Mouse (Mus musculus): Measurements from ENCODE around the gene Ogfod1. TPM values are rescaled to one million over a fixed set of nuclear protein-coding genes. Genes with fewer than 3 reads are reported as not detected.
A peak's percentile ranks its signal among the peaks of the same experiment; 100 is the strongest.

Ogfod1 gene
- polyA plus RNA-seq, 1 experiment from 2014 or later: 14.2 TPM

DNA sequence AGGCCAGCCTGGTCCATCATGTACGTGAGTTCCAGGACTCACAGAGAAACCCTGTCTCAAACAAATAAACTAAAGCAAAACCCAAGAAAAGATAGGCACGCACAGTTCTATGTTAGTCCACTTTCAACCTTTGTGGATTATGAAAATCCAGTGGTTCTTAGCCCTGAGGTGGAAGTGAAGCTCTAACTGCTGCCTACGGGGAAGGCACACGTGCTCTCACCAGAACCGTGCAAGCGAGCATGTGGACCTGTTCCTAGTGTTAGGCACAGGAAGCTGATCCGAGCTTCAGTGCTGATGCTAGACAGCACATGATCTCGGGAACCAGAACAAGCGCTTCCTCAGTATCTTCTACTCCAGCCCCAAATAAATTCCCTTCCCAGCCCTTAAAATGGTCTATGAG is 55.9 kb downstream of the Ogfod1 start:
- ATAC-seq (ENCODE audit: low FRiP score): no peak

DNA sequence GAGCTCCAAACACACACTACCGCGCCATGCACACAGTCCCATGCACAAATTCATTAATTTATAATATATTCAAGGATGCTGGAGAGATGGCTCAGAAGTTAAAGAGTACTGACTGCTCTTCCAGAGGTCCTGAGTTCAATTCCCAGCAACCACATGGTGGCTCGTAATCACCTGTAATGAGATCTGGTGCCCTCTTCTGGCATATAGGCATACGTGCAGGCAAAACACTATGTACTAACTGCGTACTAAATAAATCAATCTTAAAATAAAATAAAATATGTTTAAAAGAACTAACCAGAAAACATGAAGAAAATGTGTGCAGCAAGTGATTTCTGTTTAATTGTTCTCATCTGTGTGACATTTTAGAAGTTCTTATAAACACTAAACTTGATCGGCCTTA is 57.3 kb downstream of the Ogfod1 start:
- H3K9me3 ChIP-seq (ENCODE audit: control insufficient read depth, low read length): no peaks in the 10 kb centered on the region
- no peak overlapping the region for H3K4me3 ChIP-seq (ENCODE audit: low read depth, low read length)
- no peak overlapping the region for H3K4me2 ChIP-seq (replicated peaks; ENCODE audit: low read depth, low read length)
- 80% methylated on average over 6 of the region's 6 CpGs for WGBS
- H3K9ac ChIP-seq (ENCODE audit: low read depth, low read length): no peak overlapping the region
- no peaks in the 10 kb centered on the region for H3K36me3 ChIP-seq (ENCODE audit: control insufficient read depth, insufficient read depth, low read length)
- no peaks in the 10 kb centered on the region for H3K4me1 ChIP-seq (replicated peaks; ENCODE audit: control insufficient read depth, insufficient read depth, low read length)
- DNase-seq (ENCODE audit: low spot score): no peak
- no peaks in the 10 kb centered on the region for H3K27me3 ChIP-seq (ENCODE audit: control insufficient read depth, insufficient read depth, low read length)
- no peak for ATAC-seq (ENCODE audit: low FRiP score)
- H3K27ac ChIP-seq (ENCODE audit: low read depth, low read length): no peak overlapping the region

More for the DNA sequence above, 55.9 kb downstream of the Ogfod1 start:
- Histone ChIP-seq H3K9ac (ENCODE audit: low read depth, low read length) (no peak overlapping the region), H3K4me2 (replicated peaks; ENCODE audit: low read depth, low read length) (no peak overlapping the region), H3K4me1 (replicated peaks; ENCODE audit: control insufficient read depth, insufficient read depth, low read length) (no peaks in the 10 kb centered on the region), H3K4me3 (ENCODE audit: low read depth, low read length) (no peak overlapping the region), H3K27ac (ENCODE audit: low read depth, low read length) (no peak overlapping the region), H3K36me3 (ENCODE audit: control insufficient read depth, insufficient read depth, low read length) (no peaks in the 10 kb centered on the region), H3K9me3 (ENCODE audit: control insufficient read depth, low read length) (no peaks in the 10 kb centered on the region), H3K27me3 (ENCODE audit: control insufficient read depth, insufficient read depth, low read length) (no peaks in the 10 kb centered on the region)
- no peak for DNase-seq (ENCODE audit: low spot score)
- 88% methylated on average over 9 of the region's 9 CpGs for WGBS

DNA sequence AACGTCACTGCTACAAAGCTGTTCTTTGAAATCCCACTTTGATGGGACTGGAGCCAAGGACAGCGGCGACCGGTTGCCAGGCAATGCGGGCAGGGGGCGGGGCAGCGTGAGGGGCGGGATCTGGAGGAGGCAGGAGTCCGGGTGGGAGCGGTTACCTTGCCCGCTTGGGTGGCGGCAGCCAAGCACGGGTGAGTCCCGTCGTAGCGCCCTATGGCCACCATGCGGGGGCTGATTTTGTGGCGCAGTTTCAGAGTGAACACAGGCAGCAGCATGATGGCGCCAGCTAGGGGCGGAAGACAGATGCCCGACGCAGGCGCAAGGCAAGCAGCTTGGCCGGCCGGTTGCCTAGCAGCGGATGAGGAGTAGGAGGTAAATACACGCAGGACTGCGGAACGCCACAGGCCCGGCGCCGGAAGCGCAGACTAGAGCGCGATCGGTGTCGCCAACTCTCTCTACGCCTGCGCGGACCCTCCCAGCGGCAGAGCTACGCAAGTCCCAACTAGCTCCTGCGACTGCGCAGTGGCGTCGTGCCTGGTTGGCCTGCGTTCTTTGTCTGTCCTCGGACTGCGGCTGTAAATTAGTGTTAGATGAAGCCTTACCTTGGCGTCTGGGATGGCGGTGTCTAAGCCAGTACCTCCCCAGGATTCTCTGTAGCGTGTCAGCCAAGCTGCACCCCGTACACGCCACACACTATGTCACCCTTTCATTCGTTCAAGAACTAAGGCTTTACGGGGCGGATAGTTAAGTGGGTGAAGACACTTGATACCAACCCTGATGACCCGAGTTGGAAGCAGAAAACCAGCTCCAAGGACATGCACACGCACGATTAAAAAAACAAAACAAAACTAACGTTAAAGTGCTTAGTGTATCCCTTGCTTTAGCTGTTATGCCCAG is 61.3 kb downstream of the Ogfod1 start, which contains the start of gene Bbs2:
TSS of gene Bbs2 (minus strand) at position 848 of the 894 bp plus-strand sequence.
- ATAC-seq (ENCODE audit: low FRiP score): peak; percentile 99
- peak; percentile 100 for DNase-seq (ENCODE audit: low spot score)
- Histone ChIP-seq H3K36me3 (ENCODE audit: control insufficient read depth, insufficient read depth, low read length) (no peaks in the 10 kb centered on the region), H3K4me2 (replicated peaks; ENCODE audit: low read depth, low read length) (peak within 1 kb of the TSS; percentile 54), H3K4me1 (replicated peaks; ENCODE audit: control insufficient read depth, insufficient read depth, low read length) (no peaks in the 10 kb centered on the region), H3K27me3 (ENCODE audit: control insufficient read depth, insufficient read depth, low read length) (no peaks in the 10 kb centered on the region), H3K27ac (ENCODE audit: low read depth, low read length) (peak within 1 kb of the TSS; percentile 97), H3K4me3 (ENCODE audit: low read depth, low read length) (peak within 1 kb of the TSS; percentile 59), H3K9me3 (ENCODE audit: control insufficient read depth, low read length) (no peaks in the 10 kb centered on the region), H3K9ac (ENCODE audit: low read depth, low read length) (peak within 1 kb of the TSS; percentile 81)
- WGBS: 2% methylated on average over 61 of the region's 61 CpGs

DNA sequence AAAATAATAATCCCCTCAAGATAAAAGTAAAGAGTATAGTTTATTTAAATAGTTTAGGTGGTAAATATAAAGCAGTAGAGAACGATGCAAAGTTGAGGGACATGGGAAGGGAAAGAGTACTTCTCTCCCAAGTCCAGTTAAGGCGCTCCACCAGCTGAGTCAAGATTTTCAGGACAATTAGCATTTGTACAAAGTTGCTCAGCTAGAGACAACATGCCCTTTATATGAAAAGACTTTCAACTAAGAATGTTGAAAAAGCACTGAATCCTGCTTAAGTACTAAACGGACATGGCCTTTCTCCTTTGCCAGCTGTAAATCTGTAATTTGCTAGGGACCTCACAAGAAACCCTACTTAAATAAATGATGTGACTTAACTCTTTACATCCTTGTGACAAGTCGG is 62.0 kb downstream of the Ogfod1 start:
- 53% methylated on average over 4 of the region's 4 CpGs for WGBS
- Histone ChIP-seq H3K27me3 (ENCODE audit: control insufficient read depth, insufficient read depth, low read length) (no peaks in the 10 kb centered on the region), H3K9me3 (ENCODE audit: control insufficient read depth, low read length) (no peaks in the 10 kb centered on the region), H3K4me3 (ENCODE audit: low read depth, low read length) (peak overlapping the region; percentile 59; the same call in 1 of the 2 replicates), H3K27ac (ENCODE audit: low read depth, low read length) (peak overlapping the region; percentile 97), H3K36me3 (ENCODE audit: control insufficient read depth, insufficient read depth, low read length) (no peaks in the 10 kb centered on the region), H3K4me2 (replicated peaks; ENCODE audit: low read depth, low read length) (peak overlapping the region; percentile 54), H3K9ac (ENCODE audit: low read depth, low read length) (peak overlapping the region; percentile 81), H3K4me1 (replicated peaks; ENCODE audit: control insufficient read depth, insufficient read depth, low read length) (no peaks in the 10 kb centered on the region)
- no peak for DNase-seq (ENCODE audit: low spot score)
- ATAC-seq (ENCODE audit: low FRiP score): no peak

DNA sequence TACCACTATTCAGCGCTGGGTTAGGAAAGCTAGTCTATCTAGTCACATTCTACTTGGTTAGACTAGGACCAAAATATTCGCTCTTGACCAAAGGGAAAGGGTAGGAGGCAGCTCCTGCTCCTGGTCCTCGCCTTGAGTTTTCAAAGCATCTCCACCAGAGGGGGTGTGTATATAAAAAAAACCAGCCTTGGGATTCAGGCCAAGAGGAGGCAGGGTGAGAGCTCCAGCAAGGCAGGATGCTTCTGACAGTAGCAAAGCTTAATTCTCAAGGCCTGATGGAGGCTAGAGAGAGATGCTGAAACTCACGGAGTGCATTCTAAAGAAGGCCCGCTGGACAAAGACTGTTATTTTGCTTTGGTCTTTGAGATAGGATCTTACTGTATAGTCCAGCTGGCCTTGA is 67.1 kb downstream of the Ogfod1 start:
- ATAC-seq (ENCODE audit: low FRiP score): no peak
- H3K36me3 ChIP-seq (ENCODE audit: control insufficient read depth, insufficient read depth, low read length): no peaks in the 10 kb centered on the region
- no peak overlapping the region for H3K4me2 ChIP-seq (replicated peaks; ENCODE audit: low read depth, low read length)
- DNase-seq (ENCODE audit: low spot score): no peak
- no peaks in the 10 kb centered on the region for H3K9me3 ChIP-seq (ENCODE audit: control insufficient read depth, low read length)
- H3K4me1 ChIP-seq (replicated peaks; ENCODE audit: control insufficient read depth, insufficient read depth, low read length): no peaks in the 10 kb centered on the region
- no peak overlapping the region for H3K4me3 ChIP-seq (ENCODE audit: low read depth, low read length)
- no peak overlapping the region for H3K9ac ChIP-seq (ENCODE audit: low read depth, low read length)
- H3K27me3 ChIP-seq (ENCODE audit: control insufficient read depth, insufficient read depth, low read length): no peaks in the 10 kb centered on the region
- WGBS: 62% methylated on average over 5 of the region's 5 CpGs
- no peak overlapping the region for H3K27ac ChIP-seq (ENCODE audit: low read depth, low read length)

DNA sequence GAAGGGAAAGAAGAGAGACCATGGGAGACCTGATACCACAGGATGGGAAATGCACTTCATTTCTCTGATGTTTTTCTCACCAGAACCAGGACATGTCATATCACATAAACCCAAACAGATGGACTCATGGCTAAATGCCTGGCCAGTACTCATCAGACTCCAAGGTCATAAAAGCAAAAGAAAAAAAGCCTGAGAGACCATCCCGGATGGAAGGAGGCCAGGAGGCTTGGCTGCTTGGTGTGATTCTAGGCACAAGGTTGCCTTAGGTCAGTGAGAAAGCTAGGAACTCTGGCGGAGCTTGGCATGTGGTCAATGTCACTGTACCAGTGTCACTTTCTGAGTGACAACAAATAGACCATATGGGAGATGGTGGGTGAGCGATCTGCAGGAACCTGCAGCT is 70.9 kb downstream of the Ogfod1 start:
- no peak overlapping the region for H3K9ac ChIP-seq (ENCODE audit: low read depth, low read length)
- H3K9me3 ChIP-seq (ENCODE audit: control insufficient read depth, low read length): no peaks in the 10 kb centered on the region
- H3K27ac ChIP-seq (ENCODE audit: low read depth, low read length): no peak overlapping the region
- WGBS: 87% methylated on average over 3 of the region's 3 CpGs
- H3K27me3 ChIP-seq (ENCODE audit: control insufficient read depth, insufficient read depth, low read length): no peaks in the 10 kb centered on the region
- H3K36me3 ChIP-seq (ENCODE audit: control insufficient read depth, insufficient read depth, low read length): no peaks in the 10 kb centered on the region
- no peak for ATAC-seq (ENCODE audit: low FRiP score)
- H3K4me1 ChIP-seq (replicated peaks; ENCODE audit: control insufficient read depth, insufficient read depth, low read length): no peaks in the 10 kb centered on the region
- DNase-seq (ENCODE audit: low spot score): no peak
- no peak overlapping the region for H3K4me3 ChIP-seq (ENCODE audit: low read depth, low read length)
- no peak overlapping the region for H3K4me2 ChIP-seq (replicated peaks; ENCODE audit: low read depth, low read length)

DNA sequence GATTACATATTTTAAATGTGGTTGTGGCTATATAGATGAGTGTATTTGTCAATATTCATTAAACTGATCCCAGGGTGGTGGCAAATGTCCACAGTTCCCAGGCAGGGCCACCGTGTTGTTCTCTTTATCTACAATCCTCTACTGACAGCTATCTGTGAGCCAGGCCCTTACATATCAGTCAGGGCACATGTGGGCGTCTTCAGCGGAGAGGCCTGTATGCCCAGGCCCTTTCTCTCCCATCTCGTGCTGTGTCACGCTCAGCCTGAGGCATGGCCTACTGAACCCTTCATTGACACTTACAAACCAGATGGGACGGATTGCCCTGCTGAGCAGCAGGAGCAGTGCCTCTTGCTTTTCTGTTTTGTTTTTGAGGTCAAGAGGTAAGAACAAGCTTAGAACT is 72.4 kb downstream of the Ogfod1 start:
- H3K4me1 ChIP-seq (replicated peaks; ENCODE audit: control insufficient read depth, insufficient read depth, low read length): no peaks in the 10 kb centered on the region
- no peaks in the 10 kb centered on the region for H3K36me3 ChIP-seq (ENCODE audit: control insufficient read depth, insufficient read depth, low read length)
- no peak overlapping the region for H3K27ac ChIP-seq (ENCODE audit: low read depth, low read length)
- no peak overlapping the region for H3K9ac ChIP-seq (ENCODE audit: low read depth, low read length)
- no peaks in the 10 kb centered on the region for H3K9me3 ChIP-seq (ENCODE audit: control insufficient read depth, low read length)
- ATAC-seq (ENCODE audit: low FRiP score) (no peak), DNase-seq (ENCODE audit: low spot score) (peak; percentile 8)
- no peak overlapping the region for H3K4me3 ChIP-seq (ENCODE audit: low read depth, low read length)
- H3K27me3 ChIP-seq (ENCODE audit: control insufficient read depth, insufficient read depth, low read length): no peaks in the 10 kb centered on the region
- WGBS: 55% methylated on average over 6 of the region's 6 CpGs
- H3K4me2 ChIP-seq (replicated peaks; ENCODE audit: low read depth, low read length): no peak overlapping the region

DNA sequence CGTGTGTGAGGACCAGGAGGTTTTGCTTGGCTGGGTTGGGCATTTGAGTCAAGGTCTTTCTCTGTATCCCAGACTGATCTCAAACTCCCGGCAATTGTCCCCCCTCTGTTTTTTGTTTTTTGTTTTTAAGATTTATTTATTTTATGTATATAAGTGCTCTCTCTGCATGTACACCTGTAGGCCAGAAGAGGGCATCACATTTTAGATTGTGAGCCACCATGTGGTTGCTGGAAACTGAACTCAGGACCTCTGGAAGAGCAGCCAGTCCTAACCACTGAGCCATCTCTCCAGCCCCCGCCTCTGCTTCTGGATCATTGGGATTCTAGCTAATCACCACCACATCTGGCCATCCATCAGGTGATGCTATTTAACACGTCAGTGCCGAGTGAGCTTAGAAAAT is 72.8 kb downstream of the Ogfod1 start:
- WGBS: 73% methylated on average over 5 of the region's 5 CpGs
- Histone ChIP-seq H3K4me3 (ENCODE audit: low read depth, low read length) (no peak overlapping the region), H3K4me2 (replicated peaks; ENCODE audit: low read depth, low read length) (no peak overlapping the region), H3K9me3 (ENCODE audit: control insufficient read depth, low read length) (no peaks in the 10 kb centered on the region), H3K9ac (ENCODE audit: low read depth, low read length) (no peak overlapping the region), H3K36me3 (ENCODE audit: control insufficient read depth, insufficient read depth, low read length) (no peaks in the 10 kb centered on the region), H3K4me1 (replicated peaks; ENCODE audit: control insufficient read depth, insufficient read depth, low read length) (no peaks in the 10 kb centered on the region), H3K27ac (ENCODE audit: low read depth, low read length) (no peak overlapping the region), H3K27me3 (ENCODE audit: control insufficient read depth, insufficient read depth, low read length) (no peaks in the 10 kb centered on the region)
- ATAC-seq (ENCODE audit: low FRiP score) (no peak), DNase-seq (ENCODE audit: low spot score) (no peak)
